Mouse (Mus musculus) 3T3-L1 (cell line): ENCODE data around the gene Lsamp.

ENCODE experiments used
- DNase-seq: peaks from one replicate; pipeline ENCODE4 v3.0.0-alpha.2; 2015; ENCODE audit warnings: low read depth, low spot score

Lsamp gene

DNA sequence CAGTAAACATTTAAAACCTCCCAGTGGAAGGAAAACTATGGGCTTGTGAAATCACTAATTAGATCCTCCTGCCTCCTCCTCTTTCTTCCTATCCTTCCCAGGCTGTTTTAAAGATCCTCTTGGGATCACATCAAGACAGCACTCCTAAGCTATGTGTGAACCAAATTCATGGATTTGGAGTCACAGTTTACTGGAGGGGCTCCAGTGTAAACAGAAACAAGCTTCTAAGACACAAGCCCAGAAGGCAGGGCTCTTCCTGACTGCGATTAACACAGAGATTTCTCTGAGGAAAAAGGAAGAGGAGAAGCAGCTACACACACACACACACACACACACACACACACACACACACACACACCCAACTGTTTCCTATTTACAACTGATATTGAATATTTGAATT is 961.7 kb downstream of the Lsamp start:
- DNase-seq: no peak

DNA sequence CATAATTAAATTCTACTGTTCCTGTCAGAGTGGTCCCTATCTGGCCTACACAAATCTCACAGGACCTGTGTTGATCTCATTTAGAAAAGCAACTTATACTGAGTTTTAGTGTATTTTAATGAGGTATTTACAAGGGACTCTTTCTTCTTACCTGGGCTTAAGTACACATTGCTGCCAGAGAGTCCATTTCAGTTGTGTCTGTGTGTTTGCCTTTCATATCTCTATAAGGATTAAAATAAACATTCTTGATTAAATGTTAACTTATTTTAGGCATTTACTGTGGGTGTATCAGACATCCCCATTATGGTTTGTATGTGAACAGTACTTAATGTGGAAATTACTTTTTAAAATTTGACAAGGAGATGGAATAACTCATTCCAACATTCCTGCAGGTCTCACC is 963.9 kb downstream of the Lsamp start:
- no peak for DNase-seq

DNA sequence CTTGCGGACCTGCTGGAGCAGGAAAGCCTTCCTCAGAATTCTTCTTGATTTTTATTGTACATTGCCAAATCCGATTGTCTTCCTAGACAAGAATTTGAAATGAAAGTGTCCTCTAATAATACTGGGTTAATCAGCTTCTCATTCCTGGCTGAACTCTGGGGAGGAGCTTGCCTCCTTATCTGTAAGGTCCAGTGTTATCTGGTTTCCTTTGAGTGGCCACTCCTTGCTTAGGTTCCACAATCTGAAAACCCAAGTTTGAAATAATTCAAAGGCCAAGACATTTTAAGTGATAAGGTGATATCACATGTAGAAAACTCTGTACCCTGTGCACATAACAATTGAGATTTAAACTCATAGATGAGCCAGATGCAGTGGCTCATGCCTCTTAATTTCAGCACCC is 975.0 kb downstream of the Lsamp start:
- DNase-seq: no peak

DNA sequence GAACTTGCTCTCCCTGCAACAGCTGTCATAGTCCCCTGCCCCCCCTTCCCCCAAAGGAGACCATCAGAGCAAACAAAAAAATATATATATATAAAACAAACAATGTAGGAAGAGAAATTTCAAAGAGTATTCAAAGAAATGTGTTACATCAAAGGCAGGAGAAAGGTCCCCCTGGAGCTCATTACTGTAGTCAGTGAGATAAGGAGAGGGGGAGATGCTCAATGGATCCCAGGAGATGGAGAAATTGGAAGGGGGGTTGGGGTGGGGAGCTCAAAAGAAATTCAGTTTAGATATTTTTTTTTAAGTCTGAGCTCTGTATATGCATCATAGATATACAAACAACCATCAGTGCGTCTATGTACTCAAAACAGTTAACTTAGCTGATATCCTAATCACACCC is 976.4 kb downstream of the Lsamp start:
- DNase-seq: no peak

DNA sequence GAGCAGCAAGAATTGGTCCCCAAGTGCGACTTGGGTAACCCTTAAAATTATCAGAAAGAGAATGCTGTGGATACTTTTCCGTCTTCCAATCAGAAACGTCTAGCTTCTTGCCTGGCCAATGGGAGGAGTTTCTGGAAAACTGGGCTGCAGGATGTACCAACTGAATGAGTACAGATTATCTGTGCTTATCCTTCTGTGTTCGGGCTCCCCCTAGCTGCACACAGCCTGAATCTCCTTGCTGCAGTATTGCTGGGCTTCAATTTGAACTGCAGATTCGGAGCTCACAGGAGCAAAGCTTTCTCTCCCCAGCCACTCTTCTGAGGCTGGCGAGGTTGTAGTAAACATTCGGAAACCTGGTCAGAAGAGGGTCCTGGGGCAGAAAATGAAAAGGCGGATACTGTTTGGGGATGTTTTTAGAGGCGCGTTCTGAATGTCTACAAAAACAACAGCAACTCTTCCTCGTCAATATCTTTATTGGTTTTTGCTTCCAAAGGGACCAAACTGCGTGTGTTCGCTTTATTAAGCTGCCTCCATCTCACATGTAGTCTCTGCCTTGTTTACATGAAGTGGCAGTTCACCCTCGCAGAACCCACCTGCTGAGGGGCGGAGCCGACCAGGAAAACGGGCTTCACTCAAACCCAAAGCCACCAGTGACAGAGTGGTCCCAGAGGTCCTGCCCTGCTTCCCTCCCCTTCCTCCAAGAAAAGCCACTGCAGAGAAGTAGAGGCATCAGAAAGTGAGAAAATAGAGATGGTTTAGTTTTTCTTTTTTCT is 984.1 kb downstream of the Lsamp start:
- peak; percentile 60 for DNase-seq

DNA sequence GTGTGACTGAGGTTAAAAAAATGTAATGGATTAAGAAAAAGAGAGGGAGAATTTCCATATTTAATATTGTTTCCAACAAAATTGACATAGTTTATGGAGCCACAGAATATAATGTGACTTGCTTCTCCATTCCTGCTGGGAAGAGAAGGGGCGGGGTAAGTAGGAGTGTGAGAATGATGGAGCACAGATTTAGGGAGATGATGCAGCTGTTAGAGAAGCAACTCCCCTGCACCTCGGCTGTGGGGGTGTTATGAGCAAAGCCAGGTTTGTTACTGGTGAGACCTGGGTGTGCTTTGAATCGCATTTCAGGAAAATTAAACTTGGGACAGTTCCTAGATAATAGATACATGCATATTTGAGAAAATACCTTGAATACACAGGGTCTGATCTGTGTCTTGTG is 987.2 kb downstream of the Lsamp start:
- no peak for DNase-seq

DNA sequence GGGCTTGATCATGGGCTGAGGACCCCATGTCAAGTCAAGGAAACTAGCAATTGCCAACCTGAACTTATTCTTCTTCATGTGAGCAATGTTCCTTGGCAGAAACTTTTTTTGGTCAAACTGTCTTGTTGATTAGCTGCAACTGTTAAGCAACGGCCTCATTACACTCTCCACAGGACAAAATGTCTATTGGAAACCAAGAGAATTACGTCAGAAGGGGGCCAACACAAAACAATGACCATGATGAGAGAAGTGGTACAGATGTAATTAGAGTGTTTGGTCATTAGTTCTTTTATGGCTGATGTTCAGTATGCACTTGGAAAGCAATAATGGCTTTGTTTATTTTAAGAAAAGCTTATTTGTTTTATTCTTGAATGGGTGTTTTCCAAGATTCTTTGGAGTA is 989.9 kb downstream of the Lsamp start:
- no peak for DNase-seq

DNA sequence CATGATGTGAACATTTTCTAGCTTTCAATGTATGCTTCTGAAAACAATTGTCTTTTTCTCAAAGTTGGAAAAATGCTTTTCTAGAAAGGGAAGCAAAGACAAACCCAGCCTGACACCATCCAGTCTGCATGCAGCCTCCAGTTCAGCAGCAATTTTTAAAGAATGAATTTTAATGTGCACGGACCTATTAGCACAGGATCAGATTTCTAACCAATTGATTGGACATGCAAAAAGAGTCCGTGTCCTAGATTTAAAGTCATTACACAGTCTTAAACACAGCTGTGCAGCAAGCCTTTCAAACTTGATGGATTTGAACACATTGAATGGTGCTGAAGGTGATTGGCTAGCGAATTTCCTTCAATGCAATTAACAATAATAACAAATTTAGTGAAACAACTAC is 998.9 kb downstream of the Lsamp start:
- DNase-seq: no peak

DNA sequence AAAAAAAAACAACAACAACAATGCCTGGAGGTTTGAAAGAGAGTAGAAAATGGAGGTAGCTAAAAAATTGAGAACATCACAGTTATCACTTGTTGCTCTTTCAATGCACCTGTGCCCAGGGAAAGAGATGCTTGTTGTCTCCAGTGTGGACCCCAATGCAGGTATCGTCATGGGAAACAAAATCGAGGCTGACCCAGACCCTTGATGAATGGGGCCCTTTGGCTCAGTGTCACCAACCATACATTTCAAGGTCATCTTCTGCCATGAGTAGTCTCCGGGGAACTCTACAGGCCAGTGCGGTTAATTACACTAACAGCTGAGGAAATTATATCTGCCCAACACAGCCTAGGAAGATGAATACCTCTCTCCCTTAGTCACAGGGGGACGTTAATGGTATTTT is 1023.4 kb downstream of the Lsamp start:
- no peak for DNase-seq

DNA sequence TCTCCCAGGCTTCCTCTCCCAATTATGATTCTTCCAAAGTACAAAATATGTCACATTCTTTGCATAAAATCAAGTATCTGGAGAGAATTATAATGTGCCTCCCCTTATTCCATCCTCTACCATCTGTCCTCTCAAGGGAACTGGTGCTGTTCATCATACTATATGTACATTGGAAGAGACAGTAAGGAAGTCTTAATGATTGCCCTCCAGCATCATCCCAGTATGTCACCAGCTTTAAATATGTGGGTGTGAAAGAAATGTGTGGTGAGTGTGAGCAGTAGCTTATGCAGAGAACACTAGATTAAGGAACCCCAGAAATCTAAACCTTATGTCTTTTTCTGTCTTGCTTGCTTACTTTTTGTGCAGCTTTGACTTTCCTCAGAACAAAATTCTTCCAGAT is 1050.6 kb downstream of the Lsamp start:
- DNase-seq: no peak

DNA sequence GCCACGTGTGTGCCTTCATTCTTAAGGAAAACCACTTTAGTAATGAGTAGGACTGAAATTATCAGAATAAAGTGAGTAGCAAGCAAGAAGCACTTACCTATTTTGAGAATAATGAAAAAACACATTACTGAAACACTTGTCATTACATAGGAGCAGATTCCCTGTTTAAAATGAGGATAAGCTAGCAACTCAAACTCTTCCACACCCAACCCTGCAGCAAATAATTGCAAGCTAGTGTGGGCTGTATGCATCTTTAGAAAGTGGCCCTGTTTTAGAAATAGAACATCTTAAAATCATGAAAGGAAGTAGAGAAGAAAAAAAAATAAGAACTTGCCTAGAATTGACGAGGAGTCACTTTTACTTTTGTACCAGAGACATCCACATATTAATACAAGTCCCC is 1057.5 kb downstream of the Lsamp start:
- no peak for DNase-seq

DNA sequence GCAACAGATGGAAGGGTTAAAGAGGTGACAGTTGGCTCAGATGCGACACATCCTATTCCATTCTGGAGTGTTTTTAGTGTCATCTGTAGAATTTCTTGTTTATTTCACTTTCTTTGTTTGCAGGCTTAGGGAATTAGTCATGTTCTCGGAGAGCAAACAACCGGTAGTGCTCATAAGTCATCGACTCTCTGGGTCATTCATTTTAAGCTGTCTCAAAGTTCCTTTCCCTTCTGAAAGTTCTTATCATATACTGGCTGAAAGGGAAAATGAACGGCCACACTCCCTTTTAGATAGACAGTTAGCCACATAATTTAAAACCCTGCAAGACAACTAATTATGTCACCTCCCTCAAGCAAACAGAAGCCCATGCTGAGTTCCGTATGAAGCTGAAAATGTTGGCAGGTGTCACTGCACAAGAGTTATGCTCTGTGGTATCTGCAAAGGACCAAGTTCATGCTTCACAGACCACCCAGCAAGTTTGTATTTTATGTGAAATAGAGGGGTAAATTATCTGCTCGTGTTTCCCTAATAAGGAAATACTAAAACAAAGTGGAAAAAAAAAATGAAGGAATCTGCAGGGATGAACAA is 1079.2 kb downstream of the Lsamp start:
- no peak for DNase-seq

DNA sequence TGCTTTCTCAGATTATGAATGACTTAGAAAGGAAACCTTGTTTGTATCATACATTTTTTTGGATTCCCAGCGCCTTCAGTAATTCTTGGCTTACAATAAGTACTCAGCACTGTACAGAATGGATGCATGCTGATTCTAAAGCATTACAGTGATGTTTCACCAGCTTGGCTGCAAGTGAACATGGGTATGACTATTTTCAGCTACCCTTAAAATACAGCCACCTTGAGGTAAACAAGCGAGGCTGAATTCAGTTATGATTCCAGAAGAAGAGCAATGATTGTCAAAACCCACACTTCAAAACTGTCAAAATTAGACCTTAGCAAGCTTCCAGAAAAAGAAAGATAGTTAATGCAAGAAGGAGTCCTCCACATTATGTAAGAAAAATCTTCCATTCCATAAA is 1089.3 kb downstream of the Lsamp start:
- DNase-seq: no peak

DNA sequence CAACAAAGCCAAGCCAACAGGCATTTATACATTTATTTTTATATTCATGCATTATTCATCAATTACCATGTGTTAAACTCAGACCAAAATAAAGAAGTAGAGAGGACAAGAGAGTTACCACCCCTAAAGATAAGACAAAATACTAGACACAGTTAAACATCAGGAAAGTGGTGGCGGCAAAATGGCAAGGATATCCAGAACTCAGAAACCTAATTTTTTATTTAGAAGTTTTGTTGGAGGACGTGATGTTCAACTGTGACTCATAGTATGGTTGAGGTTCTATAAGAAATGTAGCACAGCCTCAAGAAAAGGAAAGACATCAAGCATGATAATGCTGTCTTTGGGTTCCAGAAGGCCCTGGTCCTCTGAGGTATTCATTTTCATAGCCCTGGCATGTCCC is 1104.5 kb downstream of the Lsamp start:
- no peak for DNase-seq

DNA sequence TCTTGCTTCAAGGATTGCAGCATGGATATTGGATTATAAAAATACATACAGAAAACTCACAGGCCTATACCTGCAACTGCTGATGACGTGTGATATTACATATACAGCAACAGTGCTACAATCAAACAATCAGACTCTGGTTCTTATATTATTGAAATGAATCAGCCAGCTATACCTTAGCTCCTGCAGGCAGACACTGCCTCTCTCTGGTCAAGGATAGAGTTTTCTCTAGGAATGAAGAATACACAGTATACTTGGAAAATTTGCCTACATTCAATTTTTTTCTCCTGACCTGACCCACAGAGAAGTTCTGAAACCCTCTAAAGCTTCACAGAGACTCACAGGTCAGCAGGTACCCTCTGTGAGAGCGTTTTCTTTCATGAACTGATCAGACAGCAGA is 1105.9 kb downstream of the Lsamp start:
- no peak for DNase-seq

DNA sequence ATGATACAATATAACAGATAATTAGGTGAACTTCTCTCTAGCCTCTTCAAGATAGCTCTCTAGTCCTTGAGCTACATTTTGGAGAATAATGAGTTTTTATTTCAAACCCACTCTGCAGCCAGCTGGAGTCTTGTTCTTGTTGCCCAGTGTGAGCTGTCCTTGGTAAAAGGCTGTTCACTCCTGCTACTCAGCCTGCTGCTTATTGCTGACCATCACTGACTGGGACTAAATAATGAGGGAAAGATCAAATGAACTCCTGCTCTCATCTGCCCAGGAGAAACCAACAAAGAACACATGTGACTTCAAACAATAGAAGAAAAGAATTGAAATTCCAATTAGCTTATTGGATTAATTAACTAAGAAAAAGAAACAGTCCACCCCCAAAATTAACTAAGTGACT is 1107.1 kb downstream of the Lsamp start:
- no peak for DNase-seq

DNA sequence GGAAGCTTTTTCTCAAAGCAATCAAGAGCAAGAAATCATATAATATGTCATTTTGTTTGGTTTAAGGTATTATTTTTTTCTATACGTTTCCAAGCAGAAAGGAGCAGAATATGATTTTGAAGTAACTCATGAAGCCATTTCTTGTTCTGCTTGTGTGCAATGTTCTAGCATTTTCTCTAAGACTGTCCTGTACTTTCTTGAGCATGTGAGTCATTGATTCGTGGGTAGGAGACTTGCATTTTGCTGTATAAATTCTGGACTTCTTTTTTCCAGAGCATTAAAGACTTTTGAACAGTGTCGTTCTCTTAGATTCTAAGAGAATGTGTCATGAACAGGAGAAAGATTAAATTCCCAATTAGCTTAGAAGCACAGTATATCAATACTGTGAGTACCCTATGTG is 1118.6 kb downstream of the Lsamp start:
- no peak for DNase-seq

DNA sequence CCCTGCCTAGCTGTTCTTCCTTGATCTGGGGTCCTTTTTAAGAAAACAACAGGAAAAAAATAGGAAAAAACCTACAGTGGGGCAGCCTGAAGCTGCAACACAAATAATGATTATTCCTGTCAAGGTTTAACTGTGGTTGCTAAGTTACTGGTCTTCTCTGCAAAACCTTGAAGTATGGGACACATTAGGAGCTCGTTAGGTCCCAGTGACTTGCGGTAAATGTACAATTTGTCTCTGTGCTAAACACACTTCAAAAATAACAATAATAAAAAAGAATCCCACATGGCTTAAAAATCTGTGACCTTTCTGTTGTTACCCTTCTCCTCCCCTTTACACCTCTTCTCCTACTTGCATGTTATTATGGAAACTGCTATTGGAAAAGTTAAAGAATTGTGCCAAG is 1140.2 kb downstream of the Lsamp start:
- no peak for DNase-seq

DNA sequence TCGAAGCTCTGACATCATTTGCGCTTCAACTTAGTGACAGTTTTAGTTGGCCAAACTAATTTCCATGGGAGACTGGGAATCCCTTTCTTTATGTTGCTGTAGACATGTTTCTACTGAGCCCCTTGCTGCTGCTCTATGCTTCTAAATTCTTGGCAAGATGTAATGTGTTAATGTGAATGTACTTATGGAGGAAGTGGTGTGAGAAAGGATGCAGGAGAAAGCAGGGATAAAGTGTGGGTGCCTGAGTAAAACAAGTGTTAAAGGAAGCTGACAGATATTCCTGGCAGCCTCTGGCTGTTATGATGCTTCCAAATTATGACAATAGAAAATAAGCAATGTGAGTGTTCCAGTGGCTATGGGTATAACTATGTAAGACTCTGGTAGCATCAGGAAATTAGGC is 1140.9 kb downstream of the Lsamp start:
- DNase-seq: no peak

DNA sequence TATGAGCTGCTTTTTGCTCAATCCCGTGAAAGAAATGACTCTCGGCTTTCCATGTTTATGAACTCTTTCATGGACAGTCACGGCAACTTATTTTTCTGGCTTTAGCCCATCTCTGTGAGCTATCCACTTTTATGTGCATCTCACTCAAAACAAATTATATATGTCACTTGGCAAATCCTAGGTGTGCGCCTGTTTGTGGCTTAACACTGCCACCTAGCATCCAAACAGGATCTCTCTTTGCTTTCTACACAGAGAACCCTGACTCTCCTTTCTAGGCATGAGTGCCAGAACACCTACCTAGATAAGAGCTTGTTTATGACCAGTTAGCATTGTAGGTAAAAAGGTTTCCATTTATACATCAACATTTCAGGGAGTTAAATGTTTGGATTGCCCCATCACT is 1146.9 kb downstream of the Lsamp start:
- peak; percentile 9 for DNase-seq

DNA sequence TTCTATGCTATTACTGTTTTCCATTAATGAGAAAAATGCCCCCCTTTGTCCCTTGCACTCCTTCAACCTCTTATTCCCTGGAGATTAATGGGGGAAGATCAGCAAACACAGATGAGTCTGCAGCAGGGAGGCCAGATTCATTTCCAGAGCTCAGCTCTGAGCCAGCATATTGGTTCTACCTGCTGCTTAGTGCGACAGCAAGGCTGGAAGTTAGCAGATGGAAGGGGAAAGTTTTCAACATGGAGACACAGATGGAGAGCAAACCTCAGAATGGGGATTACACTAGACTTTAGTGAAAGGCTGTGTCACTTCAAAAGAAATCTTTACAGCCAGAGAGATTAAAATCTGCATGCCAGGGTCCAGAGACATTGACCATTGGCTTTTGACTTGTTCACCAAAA is 1188.7 kb downstream of the Lsamp start:
- DNase-seq: no peak

DNA sequence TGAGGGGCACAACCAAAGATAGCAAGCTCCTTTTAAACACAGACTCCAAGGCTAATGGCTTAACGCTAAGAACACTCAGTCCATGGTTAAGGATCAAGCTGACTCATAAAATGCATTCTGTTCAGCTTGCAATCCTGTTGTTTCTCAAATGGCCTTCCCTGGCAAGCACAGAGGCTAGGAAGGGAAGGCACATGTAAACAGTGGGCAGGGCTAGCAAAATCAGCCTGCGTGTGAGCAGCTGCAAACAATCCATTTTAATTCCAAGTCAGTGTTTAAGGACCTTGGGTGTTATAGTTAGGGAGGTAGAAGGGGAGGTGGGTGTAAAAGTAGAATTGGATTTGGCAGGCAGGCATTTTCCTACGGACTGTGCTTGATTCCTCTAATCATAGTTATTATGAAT is 1195.4 kb downstream of the Lsamp start:
- no peak for DNase-seq

DNA sequence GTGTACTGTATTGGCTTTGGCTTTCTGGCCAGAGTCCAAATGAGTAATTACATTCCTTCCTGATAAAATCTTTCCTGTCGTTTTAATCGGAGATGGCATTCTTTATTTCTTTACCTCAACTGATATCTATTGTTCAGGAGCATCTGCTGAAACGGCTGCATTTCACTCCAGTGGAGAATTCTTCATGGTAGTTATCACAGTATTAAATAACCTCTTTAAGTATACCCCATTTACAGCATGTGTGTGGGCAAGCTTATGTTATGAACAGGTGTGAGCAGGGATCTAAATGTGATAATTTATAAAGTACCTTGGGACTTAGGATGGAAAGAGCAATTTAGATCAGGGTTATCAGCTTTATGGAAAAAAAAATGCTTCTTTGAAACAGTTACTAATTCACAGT is 1196.7 kb downstream of the Lsamp start:
- DNase-seq: no peak

DNA sequence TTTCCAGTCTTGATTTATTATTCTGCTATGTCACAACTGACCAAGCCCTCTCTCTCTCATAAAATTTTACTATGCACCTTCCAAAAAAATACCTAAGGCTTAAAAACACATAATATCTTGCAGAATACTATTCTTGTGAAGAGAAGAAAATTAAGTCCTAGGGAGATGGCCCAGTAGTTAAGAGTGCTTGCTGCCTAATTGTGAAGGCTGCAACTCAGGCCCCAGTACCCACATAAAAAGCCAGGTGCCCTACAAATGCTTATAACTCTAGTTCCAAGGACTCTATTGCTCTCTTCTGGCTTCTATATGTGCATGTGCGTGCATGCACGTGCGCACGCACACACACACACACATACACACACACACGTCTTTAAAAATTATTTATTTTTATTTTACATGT is 1225.9 kb downstream of the Lsamp start:
- no peak for DNase-seq
